Comparison of ENCODE assay signal across 29 mouse cellular contexts in the genomic region with DNA sequence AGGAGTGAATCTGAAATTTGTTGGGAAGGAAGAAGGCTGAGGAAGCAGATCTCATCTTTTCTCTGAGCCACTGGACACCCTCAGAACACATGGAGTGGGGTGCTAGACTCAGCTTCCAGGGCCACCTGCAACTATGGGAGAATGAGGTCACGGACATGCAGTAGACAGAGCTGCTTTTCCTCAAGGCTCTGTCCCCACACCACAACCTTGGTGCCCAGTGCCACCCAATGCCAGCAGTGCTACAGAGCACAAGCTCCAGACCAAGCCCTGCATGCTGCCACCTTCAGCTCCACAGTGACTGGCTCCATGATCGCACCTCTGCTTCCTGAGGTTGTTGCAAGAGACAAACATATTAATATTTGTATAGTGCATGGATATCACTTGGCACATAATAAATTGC.
DNase-seq lines count a peak whose midpoint lies in the region; ATAC-seq and TF ChIP-seq lines count a peak whose summit lies in the region.
"Had no signal": no experiment of that assay in that cellular context is flagged by ENCODE, and none has a peak within 500 bp of the region (broad histone marks: within the 10 kb centered on the region; RNA-seq: fewer than 3 reads in every experiment).

No protein-coding gene starts in this region.

- no peak for DNase-seq in heart, postnatal 25 days (ENCODE audit: low spot score)
- DNase-seq in left cerebral cortex, adult 2 months (ENCODE audit: extremely low spot score in 1 of 2, low spot score in 2 of 2) = no peak
- DNase-seq in left cerebral cortex, postnatal 10 days (ENCODE audit: extremely low spot score in 1 of 2, low spot score in 2 of 2) = no peak
- peak; percentile 19 for DNase-seq in adrenal gland, postnatal 25 days
- DNase-seq: B cell, adult 2 months; cerebellum, adult 11 months; cerebellum, adult 9-10 months; gastrocnemius, adult 2 months; gastrocnemius, postnatal 36 days; heart, adult 18-20 months; heart, postnatal 10 days; kidney, adult 11 months; kidney, postnatal 25 days; liver, embryonic 13.5 days; lung, adult 18-20 months; lung, postnatal 10 days; midbrain, embryonic 14.5 days; thymus, adult 18-20 months; thymus, postnatal 36 days had no signal

- no peaks in the 10 kb centered on the region for H3K27me3 ChIP-seq in heart, embryonic 15.5 days
- H3K27me3 ChIP-seq in forebrain, embryonic 16.5 days (replicated peaks; ENCODE audit: control insufficient read depth, insufficient read depth, low read length) = 0 out of 2 replicates have a peak, but pooled peaks cover 2% of the 10 kb centered on the region
- H3K27me3 ChIP-seq: forebrain, embryonic 15.5 days; liver, embryonic 13.5 days had no signal

- no peak for TF ChIP-seq CTCF in left cerebral cortex, adult 2 months (IDR thresholded peaks at IDR 0.05)
- no peak for TF ChIP-seq CTCF in olfactory bulb, adult 2 months (IDR thresholded peaks at IDR 0.05; ENCODE audit: insufficient read depth, low read depth, low read length)

- H3K4me3 ChIP-seq in heart, embryonic 15.5 days = no peak overlapping the region
- no peak overlapping the region for H3K4me3 ChIP-seq in left cerebral cortex, adult 2 months
- no peak overlapping the region for H3K4me3 ChIP-seq in olfactory bulb, adult 2 months (ENCODE audit: insufficient read depth, low read depth, low read length)
- no peak overlapping the region for H3K4me3 ChIP-seq in forebrain, embryonic 16.5 days (replicated peaks; ENCODE audit: low read length)
- H3K4me3 ChIP-seq: embryonic facial prominence, embryonic 13.5 days; forebrain, embryonic 10.5 days; forebrain, embryonic 15.5 days; gastrocnemius, adult 2 months; hindbrain, embryonic 13.5 days; limb, embryonic 10.5 days; limb, embryonic 15.5 days; liver, embryonic 13.5 days; neural tube, embryonic 15.5 days had no signal

- WGBS in heart, embryonic 15.5 days = 70% methylated on average over 2 of the region's 2 CpGs
- WGBS in olfactory bulb, adult 2 months = 74% methylated on average over 2 of the region's 2 CpGs
- 95% methylated on average over 2 of the region's 2 CpGs for WGBS in forebrain, embryonic 16.5 days

- H3K4me1 ChIP-seq in heart, embryonic 15.5 days (replicated peaks) = peaks cover 45% of the 10 kb centered on the region
- H3K4me1 ChIP-seq in olfactory bulb, adult 2 months (ENCODE audit: control insufficient read depth, insufficient read depth, low read length) = peaks cover 30% of the 10 kb centered on the region
- H3K4me1 ChIP-seq in forebrain, embryonic 16.5 days (replicated peaks; ENCODE audit: control insufficient read depth, insufficient read depth, low read length) = peaks cover 17% of the 10 kb centered on the region
- H3K4me1 ChIP-seq: liver, embryonic 13.5 days; neural tube, embryonic 15.5 days had no signal

- no peaks in the 10 kb centered on the region for H3K9me3 ChIP-seq in heart, embryonic 15.5 days (replicated peaks)
- no peaks in the 10 kb centered on the region for H3K9me3 ChIP-seq in forebrain, embryonic 16.5 days (ENCODE audit: control insufficient read depth, low read length)
- H3K9me3 ChIP-seq: embryonic facial prominence, embryonic 13.5 days; forebrain, embryonic 10.5 days; forebrain, embryonic 15.5 days; hindbrain, embryonic 13.5 days; limb, embryonic 10.5 days; limb, embryonic 15.5 days; liver, embryonic 13.5 days; neural tube, embryonic 15.5 days had no signal

- peak overlapping the region; percentile 78; the same call in 1 of the 2 replicates for H3K27ac ChIP-seq in heart, embryonic 15.5 days
- H3K27ac ChIP-seq in left cerebral cortex, adult 2 months = peak overlapping the region; percentile 69
- H3K27ac ChIP-seq in olfactory bulb, adult 2 months (ENCODE audit: insufficient read depth, low read depth, low read length) = peak overlapping the region; percentile 89
- H3K27ac ChIP-seq in forebrain, embryonic 16.5 days (ENCODE audit: low read length) = no peak overlapping the region
- H3K27ac ChIP-seq: embryonic facial prominence, embryonic 13.5 days; forebrain, embryonic 10.5 days; forebrain, embryonic 15.5 days; hindbrain, embryonic 13.5 days; limb, embryonic 10.5 days; liver, embryonic 13.5 days; neural tube, embryonic 15.5 days had no signal

- no peak overlapping the region for H3K4me2 ChIP-seq in heart, embryonic 15.5 days
- H3K4me2 ChIP-seq in forebrain, embryonic 16.5 days (ENCODE audit: low read length) = no peak overlapping the region
- H3K4me2 ChIP-seq: embryonic facial prominence, embryonic 13.5 days; forebrain, embryonic 15.5 days; hindbrain, embryonic 13.5 days; limb, embryonic 15.5 days; liver, embryonic 13.5 days; neural tube, embryonic 15.5 days had no signal

- ATAC-seq in heart, embryonic 15.5 days (replicated peaks; ENCODE audit: insufficient number of reproducible peaks, insufficient read depth, low FRiP score, low read depth) = no peak
- no peak for ATAC-seq in forebrain, embryonic 16.5 days

- no peak for TF ChIP-seq POLR2A in olfactory bulb, adult 2 months (IDR thresholded peaks at IDR 0.05; ENCODE audit: insufficient read depth, low read depth, low read length)

- intact Hi-C loops in heart, postnatal 25 days (cut with DNase I) = loop anchor here (10.0 kb wide), 1 partner anchor 161 kb away; a partner anchor contains a TSS
- intact Hi-C loops in left cerebral cortex, adult 2 months (cut with DNase I) = loop anchor here (5.0 kb wide), 1 partner anchor 69 kb away; no protein-coding TSS in a partner anchor
- intact Hi-C loops in left cerebral cortex, postnatal 10 days (cut with DNase I) = no loop called here

- H3K36me3 ChIP-seq in heart, embryonic 15.5 days = no peaks in the 10 kb centered on the region
- H3K36me3 ChIP-seq in forebrain, embryonic 16.5 days (ENCODE audit: control insufficient read depth, insufficient read depth) = no peaks in the 10 kb centered on the region
- H3K36me3 ChIP-seq: embryonic facial prominence, embryonic 13.5 days; forebrain, embryonic 10.5 days; forebrain, embryonic 15.5 days; hindbrain, embryonic 13.5 days; limb, embryonic 10.5 days; limb, embryonic 15.5 days; liver, embryonic 13.5 days; neural tube, embryonic 15.5 days had no signal

- H3K9ac ChIP-seq in heart, embryonic 15.5 days = no peak overlapping the region
- no peak overlapping the region for H3K9ac ChIP-seq in forebrain, embryonic 16.5 days (replicated peaks; ENCODE audit: low read depth, low read length)
- H3K9ac ChIP-seq: embryonic facial prominence, embryonic 13.5 days; forebrain, embryonic 15.5 days; hindbrain, embryonic 13.5 days; limb, embryonic 15.5 days; liver, embryonic 13.5 days; neural tube, embryonic 15.5 days had no signal
